Mouse (Mus musculus): Measurements from ENCODE around the gene Arhgap29. TPM values are rescaled to one million over a fixed set of nuclear protein-coding genes. Genes with fewer than 3 reads are reported as not detected.
A peak's percentile ranks its signal among the peaks of the same experiment; 100 is the strongest.

The Arhgap29 gene
- total RNA-seq, 2 experiments from 2014 or later = 107 to 114 TPM

DNA sequence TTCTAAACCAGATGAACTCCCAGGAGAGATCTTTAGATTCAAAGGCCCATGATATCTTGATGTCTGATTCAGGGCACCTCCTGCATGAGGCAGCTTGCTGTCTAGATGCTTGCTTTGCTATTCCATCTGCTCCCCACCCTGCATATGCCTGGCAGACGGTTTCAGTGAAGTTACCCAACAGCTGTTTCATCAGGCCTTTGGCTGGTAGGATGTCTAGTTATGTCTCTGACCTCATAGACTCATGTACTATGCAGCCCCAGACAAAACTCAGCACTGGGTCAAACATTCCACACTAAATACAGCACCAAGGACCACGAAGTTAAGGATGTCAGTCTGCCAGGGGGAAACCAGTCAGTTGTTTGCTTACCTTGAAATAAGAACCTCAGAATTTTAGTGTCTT, 6.4 kb upstream of the Arhgap29 start:
- no peak for DNase-seq

DNA sequence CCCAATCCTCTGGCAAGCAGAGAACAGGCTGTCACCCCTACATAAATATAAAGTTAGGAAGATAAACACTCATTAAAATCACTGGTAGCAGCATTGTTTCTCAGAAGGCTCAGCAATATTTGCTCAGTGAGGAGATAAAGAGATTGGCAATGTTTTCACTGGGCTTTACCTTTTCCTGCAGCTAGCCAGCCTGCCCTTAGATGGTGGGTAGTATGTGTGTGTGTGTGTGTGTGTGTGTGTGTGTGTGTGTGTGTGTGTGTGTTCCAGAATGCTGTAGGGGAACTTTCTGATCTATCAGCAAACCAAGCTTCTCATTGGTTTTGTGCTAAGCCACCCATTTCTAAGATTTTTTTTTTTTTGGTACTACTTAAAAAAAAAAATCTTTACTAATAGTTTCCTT, 5.6 kb upstream of the Arhgap29 start:
- no peak for DNase-seq

DNA sequence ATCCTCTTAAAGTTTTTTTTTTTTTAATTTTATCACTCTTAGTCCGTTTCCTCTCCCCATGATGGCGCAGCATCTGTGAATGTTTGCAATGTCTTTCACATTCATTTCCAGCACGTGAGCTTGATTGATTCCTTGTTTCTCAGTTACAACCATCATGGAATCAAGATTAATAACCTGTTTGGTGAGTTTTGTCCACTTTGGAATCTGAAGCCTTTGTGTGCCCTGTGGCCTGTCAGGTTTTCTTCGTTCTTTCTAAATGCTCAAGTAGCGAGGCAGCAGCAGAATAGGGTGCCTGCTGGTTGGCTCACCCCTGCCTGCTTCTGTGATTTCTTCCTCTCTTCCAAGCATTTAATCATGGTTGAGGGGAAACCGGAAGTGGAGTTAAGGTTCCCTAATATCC, 2.2 kb upstream of the Arhgap29 start:
- no peak for DNase-seq

DNA sequence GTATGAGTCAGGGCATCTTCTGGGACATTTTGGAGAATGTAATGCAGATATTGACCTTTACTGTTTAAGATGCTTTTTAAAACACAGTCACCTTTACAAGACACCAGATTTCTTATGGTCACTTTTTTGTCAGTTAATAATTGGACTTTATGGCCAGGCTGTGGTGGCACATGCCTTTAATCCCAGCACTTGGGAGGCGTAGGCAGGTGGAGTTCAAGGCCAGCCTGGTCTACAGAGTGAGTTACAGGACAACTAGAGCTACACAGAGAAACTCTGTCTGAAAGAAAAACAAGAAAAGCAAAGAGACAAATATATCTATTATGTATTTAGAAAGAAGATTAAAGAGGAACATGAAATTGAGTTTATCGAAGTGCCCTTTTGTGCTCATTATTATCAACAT, 1.2 kb upstream of the Arhgap29 start:
- no peak for DNase-seq

DNA sequence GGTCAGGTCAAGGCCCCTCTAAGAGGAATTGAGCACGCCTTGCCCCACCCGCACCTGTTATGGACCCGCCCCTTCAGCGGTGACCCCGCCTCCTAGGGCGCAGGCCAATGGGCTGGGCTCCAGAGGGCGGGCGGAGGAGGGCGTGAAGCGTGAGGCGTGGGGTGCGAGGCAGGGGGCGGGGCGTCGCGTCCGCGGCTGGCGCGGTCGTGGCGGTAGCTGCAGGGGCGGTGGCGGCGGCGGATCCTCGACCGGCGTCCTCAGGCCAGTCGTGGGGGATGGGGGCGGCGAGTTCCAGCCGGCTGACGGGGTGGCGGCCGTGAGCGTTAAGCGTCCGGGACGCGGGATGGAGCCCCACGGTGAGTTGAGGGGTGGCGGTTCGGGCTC, 700 bp downstream of the Arhgap29 start:
- DNase-seq = peak; percentile 95

DNA sequence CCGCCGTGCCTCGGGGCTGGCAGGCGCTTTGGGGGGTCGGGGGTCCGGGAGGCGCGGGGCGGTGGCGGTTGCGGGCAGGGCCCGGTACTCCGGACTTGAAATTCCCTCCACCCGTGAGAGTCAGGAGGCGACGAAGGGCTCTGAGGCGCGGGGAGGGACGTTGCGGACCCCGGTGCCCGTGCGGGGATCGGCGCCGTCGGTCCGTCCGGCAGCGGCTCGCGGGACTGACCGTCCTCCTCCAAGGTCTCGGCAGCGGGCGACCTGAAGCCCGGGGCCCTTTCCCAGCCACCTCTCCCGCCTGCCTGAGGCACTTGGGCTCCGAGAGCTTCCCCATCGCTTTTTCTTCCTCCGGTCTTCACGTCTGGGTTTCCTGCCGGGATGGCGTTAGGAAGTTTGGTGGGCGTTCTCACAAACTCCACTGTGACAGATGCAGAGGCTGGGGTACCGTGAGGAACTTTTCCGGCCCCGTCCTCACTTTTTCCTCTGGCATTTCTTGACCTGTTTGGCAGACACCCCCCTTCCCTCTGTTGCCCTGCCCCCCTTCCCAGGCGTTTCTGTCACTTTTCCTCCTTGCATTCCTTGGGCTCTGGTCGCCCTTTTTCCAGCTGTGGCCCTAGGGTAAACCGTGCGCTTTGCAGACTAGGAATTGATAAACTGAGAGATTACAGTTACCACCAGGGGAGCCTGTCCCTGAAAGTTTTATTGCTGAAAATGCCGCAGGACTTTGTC, 1.3 kb downstream of the Arhgap29 start:
- peak; percentile 53 for DNase-seq

DNA sequence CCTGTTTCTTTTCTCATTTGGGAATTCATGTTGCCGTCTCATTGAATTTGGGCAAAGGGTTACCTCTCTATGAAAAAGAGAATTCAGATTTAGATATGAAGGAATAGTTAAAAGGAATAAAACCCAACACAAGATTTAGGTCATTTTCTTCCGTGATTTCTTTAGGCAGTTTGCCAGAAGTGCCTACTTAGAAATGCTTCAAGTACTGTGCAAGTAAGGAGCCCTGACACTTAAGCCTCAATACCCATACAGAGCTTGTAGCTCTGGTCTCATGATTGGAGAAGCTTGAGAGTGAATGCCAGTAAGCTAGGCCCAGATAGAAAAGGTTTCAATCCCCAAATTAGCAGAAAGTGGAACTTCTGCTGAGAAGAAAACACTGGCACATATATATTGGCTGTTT, 2.1 kb downstream of the Arhgap29 start:
- DNase-seq = no peak

DNA sequence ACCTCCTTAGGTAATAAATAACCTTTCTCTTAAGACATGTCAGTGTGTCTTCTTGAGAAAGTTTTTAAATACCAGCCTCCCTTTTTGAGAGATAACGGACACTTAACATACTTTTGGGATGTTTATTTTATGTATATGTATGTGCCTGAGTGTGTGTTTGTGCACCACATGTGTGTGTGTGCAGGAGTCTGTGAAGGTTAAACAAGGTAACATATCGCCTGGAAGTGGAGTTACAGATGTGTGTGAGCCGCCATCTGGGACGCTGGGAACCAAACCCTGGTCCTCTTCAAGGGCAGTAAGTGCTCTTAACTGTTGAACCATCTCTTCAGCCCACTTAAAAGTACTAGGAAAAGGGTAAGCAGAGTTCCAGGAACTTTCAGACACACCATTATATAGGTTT, 3.2 kb downstream of the Arhgap29 start:
- DNase-seq = no peak

DNA sequence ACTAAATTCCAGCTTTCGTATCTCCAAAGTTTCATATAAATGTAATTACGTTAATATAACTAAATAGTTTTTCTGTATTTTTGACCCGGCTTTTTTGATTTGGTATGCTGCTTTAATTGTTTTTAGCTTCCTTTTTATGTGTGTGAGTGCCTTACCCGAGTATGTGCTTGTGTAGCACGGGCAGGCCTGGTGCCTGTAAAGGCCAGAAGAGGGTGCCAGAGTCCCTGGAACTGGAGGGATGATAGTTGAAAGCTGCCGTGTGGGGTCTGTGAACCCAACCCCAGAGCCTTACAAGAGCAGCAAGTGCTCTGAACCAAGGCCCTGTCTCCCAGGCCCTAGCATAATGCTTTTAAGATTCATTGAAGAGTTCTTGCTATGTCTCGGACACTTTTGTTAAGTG, 4.4 kb downstream of the Arhgap29 start:
- no peak for DNase-seq

DNA sequence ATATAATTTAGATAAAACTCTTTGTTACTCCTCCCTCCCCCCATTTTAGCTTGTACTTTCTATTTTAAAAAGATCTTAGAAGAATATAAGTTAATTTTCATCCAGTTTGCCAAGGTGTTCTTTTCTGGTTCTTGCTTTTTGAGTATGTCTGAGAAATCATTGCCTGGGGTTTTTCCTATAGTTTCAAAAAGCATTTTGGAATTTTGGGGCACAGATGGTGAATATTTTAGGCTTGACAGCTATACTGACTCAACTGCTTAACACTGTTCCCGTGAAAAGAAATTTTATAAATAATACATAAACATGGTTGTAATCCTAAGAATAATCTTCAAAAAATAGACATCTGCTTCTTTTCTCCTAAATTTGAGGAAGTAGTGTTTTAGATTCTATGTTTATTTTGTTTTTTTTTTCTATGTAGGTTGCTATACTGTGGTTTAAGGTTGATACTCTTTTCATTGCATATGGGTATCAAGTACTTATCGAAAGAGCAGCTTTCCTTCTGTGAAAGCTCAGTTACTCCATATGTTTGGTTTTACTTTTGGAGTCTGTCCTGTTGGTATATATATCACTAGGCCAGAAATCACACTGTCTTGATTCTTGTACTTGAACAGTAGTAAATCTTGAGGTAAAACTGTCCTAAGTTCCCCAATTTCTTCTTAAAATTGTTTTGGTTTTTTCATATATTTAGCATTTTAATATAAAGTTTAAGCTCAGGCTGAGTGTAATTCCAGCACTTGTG, 5.4 kb downstream of the Arhgap29 start:
- DNase-seq = no peak

DNA sequence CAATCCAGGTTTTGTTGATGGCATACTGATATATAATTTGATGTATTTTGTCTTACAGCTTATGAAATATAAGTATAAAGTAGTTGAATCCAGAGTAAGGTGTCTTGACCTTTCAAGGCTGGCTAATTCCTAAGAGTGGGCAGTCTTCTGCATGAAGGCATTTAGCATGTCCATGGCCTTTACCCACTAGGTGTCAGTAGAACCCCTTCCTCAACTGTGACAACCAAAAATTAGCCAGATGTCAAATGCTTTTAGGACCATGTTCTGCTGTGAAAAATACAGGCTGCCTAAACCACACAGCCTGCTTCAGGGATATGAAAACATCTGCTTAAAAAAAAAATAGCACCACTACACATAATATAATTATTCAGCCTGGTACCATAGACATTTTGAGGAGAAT, 11.8 kb downstream of the Arhgap29 start:
- DNase-seq = peak; percentile 71

DNA sequence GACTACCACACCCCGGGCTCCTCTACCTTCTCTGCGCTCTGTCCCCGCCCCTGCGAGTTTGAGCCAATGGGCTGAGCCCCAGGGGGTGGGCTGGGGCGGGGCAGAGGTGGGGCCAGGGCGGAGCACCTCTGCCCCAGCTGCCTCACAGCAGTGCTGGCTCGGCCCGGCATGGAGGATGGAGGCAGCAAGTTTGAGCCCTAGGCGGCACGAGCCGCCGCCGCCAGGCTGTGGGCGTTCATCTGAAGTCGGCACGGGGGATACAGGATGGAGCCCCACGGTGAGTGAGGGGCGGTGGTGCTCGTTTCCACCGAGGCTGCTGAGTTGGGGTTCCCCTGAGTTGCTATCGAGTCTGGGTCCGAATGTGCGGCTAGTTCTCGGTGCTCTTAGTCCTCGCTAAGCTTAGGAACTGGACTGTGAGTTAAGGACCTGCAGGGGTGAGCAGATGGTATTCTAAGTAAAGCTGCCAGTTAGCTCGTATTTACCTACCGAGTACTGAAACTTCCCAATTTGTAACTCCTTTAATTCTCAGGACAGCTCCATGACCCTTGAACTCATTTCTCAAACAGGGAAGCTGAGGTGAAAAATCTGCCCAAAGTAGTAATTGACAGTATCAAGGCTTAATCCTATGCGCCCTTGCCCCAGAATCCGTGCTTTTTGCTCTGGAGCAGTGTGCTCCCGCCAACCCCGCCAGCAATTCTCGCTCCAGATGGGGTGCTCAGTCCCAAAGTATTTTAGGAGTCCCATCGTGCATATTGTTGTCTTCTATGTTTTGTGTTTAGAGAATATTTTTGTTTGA, 15.5 kb downstream of the Arhgap29 start:
- DNase-seq = peak; percentile 93

DNA sequence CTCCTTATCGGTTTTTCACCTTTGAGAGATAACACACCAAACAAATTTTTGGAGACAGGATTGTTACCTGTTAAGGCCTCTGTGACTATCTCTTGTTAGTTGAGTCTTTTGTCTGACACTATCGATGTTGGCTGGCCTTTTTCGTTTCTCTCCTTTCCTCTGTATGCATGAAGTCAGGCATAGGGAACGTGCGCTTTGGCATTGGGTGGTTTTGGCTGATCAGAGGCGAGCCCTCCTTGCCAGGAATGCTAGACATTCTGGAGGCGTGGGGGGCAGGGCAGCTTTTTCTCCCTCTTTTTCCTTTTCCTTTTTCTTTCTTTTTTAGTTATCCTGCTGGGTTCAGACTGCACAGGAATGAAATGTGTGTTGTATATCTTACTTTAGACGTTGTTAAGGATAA, 16.3 kb downstream of the Arhgap29 start:
- peak; percentile 65 for DNase-seq

DNA sequence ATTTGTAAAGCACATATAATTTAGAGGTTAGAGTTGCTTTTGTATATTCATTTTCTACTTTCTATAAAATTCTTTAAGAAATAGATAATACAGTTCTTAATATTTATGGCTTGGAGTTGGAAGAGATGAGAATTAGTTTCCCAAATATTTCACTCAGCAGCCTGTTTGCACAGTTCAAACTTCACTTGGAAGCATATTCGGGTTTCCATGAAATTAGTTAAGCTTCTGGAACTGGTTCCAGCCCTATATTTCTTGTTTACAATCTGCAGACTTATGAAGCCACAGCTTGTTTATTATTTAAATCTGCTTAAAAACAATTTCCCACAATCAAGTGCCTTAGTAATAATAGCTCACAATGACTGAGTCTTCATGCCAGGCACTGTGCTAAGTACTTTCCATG, 17.1 kb downstream of the Arhgap29 start:
- no peak for DNase-seq

DNA sequence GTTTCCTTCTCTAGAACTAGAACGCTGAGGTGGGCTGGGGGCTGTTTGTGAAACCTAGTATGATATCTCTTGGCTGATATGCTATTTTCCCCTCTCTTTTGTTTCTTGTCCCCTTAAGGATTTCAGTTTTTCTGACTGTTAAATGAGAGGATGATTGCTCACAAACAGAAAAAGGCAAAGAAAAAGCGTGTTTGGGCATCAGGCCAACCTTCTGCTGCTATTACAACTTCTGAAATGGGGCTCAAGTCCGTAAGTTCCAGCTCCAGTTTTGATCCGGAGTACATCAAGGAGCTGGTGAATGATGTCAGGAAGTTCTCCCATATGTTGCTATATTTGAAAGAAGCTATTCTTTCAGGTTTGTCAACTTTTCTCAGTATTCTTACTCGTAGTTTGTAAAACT, 21.4 kb downstream of the Arhgap29 start:
- peak; percentile 33 for DNase-seq

DNA sequence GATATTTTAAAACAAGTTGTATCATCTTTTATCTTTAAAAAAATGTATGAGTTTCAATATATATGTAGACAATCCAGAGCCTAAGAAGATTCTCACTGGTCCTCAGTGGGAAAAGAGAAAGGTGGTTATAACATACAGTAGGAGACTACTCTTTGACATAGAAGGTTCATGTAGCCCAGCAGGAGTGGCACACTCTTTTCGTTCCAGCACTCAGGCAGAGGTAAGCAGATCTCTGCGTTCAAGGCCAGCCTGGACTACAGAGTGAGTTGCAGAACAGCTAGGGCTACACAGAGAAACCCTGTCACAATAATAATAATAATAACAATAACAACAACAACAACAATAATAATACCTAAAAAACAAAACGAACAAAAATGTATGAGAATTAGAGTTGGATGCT, 23.0 kb downstream of the Arhgap29 start:
- no peak for DNase-seq

DNA sequence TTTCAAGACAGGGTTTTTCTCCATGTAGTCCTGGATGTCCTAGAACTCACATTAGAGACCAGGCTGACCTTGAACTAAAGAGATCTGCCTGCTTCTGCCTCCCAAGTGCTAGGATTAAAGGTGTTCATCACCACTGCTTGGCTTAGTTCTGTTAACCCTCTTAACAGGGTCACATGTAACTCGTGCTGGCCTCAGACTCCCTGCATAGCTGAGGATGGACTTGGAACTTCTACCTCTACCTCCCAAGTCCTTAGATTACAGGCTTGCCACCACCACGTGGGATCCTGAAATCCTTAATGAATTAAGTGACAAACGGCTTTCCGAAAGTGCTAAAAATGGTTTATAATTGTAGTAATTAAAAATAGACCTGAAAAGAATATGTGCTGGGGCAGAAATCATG, 29.0 kb downstream of the Arhgap29 start:
- no peak for DNase-seq

DNA sequence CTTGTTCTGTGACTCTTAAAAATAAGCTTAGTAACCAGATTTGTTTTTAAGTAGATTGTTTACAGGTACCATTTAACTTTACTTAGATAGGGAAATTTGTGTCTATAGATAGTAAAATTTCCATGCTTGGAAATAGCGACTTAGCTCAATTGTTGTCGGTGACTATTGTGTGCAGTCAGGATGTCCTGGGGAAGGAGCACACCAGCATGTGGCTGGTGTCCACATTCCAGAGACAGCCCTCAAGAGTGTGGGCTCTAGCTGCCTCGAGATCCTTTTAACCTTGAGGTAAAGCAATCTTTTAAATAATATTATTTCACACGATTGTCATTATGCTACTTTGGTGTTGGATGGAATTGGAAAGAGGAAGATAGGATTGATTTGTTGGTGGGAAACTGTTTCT, 30.1 kb downstream of the Arhgap29 start:
- no peak for DNase-seq

DNA sequence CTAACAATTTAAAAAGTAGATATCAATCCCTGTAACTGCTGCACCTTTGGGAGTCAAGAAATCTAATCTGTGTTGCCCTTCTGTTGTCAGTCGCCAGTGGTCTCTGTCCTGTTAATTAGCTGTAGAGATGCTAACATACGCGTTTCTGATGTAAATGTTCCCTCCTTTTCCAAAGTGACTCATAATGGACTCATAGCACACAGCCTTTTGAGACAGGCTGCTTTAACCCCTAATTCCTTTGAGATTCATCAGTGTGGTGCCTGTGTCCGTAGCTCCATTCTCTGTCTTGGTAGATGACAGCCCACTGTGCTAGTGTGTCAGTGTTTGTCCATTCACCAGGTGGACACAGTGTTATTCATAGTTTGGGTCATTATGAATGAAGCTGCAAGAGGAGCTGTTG, 42.8 kb downstream of the Arhgap29 start:
- no peak for DNase-seq

DNA sequence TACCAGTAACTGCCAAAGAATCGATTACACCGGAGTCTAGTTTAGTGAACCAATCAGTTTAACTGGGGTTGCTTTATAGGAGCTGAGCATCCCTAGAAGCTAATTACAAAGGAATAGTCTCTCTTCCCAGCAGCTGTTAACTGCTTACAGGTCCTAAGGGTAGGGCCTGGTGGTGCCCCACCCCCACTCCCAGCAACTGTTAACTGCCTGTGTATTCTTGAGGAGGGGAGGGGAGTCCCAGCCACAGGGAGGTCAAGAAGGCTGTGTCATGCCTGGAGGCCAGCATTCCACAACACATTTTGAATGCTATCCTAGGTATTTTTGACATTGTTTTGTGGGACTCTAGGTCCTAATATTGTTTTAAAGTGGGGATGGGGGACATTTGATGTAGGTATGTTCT, 47.6 kb downstream of the Arhgap29 start:
- DNase-seq = no peak

DNA sequence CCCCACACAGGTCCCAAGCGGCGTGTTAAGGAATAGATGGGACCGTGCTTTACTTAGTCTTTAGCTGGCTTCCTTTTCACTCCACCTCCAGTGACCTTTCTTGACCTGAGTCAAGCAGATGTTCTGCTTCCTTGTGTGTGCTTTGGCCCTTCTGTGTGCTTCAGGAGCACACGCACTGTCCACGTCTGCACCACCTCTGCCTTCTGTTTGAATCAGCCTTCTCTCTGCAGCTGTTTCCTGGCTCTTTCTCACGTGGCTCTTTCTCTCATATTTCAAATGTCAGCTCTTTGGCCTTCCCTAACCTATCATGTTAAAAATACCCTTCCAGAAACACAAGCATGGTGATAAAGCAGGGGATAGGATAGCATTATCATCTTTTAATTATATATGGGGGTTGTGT, 49.2 kb downstream of the Arhgap29 start:
- no peak for DNase-seq

DNA sequence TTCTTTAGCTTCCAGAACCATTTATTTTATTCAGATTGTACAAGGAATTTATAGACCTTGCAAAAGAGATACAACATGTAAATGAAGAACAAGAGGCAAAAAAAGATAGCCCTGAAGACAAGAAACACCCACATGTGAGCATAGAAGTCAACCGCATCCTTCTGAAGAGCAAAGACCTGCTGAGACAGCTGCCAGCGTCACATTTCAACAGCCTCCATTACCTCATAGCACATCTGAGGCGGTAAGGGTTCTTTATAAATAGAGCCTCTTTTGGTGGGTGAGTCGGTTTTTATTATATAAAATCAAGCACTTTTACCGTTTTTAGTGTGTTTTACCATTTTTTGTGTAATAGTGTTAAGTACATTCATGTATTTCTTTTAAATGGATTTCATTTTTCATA, 57.5 kb downstream of the Arhgap29 start:
- no peak for DNase-seq

DNA sequence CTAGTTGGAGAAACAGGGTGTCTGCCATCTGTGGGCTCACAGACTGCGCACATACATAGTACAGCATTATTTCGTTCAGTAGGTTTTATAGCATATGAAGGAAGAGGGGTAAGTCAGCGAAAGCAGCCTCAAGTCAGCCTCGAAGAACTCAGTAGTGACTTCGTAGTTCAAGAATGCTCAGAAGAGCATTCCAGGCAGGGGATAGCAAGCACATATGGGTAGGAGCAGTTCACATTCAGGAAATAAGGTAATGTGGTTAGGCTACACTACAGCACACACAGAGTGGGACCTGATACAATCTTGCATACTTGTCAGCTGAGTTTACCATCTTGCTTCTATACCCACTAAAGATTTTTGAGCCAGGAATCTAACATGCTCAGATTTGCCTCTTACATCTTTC, 58.0 kb downstream of the Arhgap29 start:
- DNase-seq = no peak

DNA sequence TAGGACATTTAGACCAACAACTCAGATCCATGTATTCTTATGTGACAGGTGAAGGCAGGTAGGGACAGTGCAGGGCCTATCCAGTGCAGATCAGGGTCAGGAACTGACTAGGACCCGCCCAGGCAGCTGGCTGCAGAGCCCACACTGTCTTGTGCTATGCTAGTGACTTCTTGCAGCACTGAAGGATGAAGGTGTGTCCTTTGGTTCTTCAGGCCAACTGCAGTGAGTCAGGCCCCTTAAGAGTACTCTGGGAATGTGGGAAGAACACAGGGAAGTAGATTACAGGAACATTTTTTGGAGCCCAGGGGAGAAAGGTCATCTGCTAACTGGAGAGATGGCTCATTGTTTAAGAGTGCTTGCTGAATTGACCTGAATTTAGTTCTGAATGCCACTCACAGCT, 60.1 kb downstream of the Arhgap29 start:
- DNase-seq = no peak
